Mouse (Mus musculus): ENCODE measurements around the gene B3galnt2. TPM values are rescaled to one million over a fixed set of nuclear protein-coding genes. Genes with fewer than 3 reads are reported as not detected.
"Not testable (repeated sequence)": the region's sequence is repeated elsewhere in the genome, so short reads cannot be mapped to it uniquely, and the experiment has no call there.

B3galnt2 gene
- polyA plus RNA-seq, 1 experiment from 2014 or later, result 42.9 TPM

GRCm38 (mm10) chr13:13965388-13965964 is 11.2 kb downstream of the B3galnt2 start:
- ATAC-seq (ENCODE audit: low FRiP score, low TSS enrichment), result no peak

GRCm38 (mm10) chr13:13966172-13966571 is 11.9 kb downstream of the B3galnt2 start:
- no peak for ATAC-seq (ENCODE audit: low FRiP score, low TSS enrichment)
- Histone ChIP-seq H3K9ac (ENCODE audit: low read depth, low read length) (no peak overlapping the region), H3K36me3 (ENCODE audit: control insufficient read depth, insufficient read depth, low read length) (no peaks in the 10 kb centered on the region; the same call in 1 of the 2 replicates)

More at GRCm38 (mm10) chr13:13965388-13965964, 11.2 kb downstream of the B3galnt2 start:
- Histone ChIP-seq H3K4me2 (replicated peaks; ENCODE audit: low read depth, low read length) (no peak overlapping the region), H3K27me3 (ENCODE audit: control insufficient read depth, insufficient read depth, low read length) (no peaks in the 10 kb centered on the region), H3K4me3 (ENCODE audit: low read length) (no peak overlapping the region), H3K36me3 (ENCODE audit: control insufficient read depth, insufficient read depth, low read length) (no peaks in the 10 kb centered on the region; the same call in 1 of the 2 replicates), H3K9me3 (ENCODE audit: control insufficient read depth, low read length) (no peaks in the 10 kb centered on the region), H3K4me1 (ENCODE audit: control insufficient read depth, insufficient read depth, low read length) (no peaks in the 10 kb centered on the region), H3K9ac (ENCODE audit: low read depth, low read length) (no peak overlapping the region), H3K27ac (ENCODE audit: low read depth, low read length) (no peak overlapping the region)
- 67% methylated on average over 19 of the region's 19 CpGs for WGBS

GRCm38 (mm10) chr13:13968629-13969111 is 14.4 kb downstream of the B3galnt2 start:
- no peaks in the 10 kb centered on the region; the same call in none of the 2 replicates for H3K36me3 ChIP-seq (ENCODE audit: control insufficient read depth, insufficient read depth, low read length)
- no peaks in the 10 kb centered on the region for H3K4me1 ChIP-seq (ENCODE audit: control insufficient read depth, insufficient read depth, low read length)

More at GRCm38 (mm10) chr13:13966172-13966571, 11.9 kb downstream of the B3galnt2 start:
- Histone ChIP-seq H3K27me3 (ENCODE audit: control insufficient read depth, insufficient read depth, low read length) (no peaks in the 10 kb centered on the region), H3K4me3 (ENCODE audit: low read length) (no peak overlapping the region), H3K4me2 (replicated peaks; ENCODE audit: low read depth, low read length) (no peak overlapping the region), H3K9me3 (ENCODE audit: control insufficient read depth, low read length) (no peaks in the 10 kb centered on the region), H3K4me1 (ENCODE audit: control insufficient read depth, insufficient read depth, low read length) (no peaks in the 10 kb centered on the region), H3K27ac (ENCODE audit: low read depth, low read length) (no peak overlapping the region)
- whole genome bisulfite sequencing, result 66% methylated on average over 4 of the region's 4 CpGs

GRCm38 (mm10) chr13:13969796-13970195 is 15.5 kb downstream of the B3galnt2 start:
- 92% methylated on average over 1 of the region's 1 CpGs for WGBS
- H3K4me2 ChIP-seq (replicated peaks; ENCODE audit: low read depth, low read length), result no peak overlapping the region
- H3K9me3 ChIP-seq (ENCODE audit: control insufficient read depth, low read length), result no peaks in the 10 kb centered on the region
- no peaks in the 10 kb centered on the region; the same call in none of the 2 replicates for H3K36me3 ChIP-seq (ENCODE audit: control insufficient read depth, insufficient read depth, low read length)
- H3K27me3 ChIP-seq (ENCODE audit: control insufficient read depth, insufficient read depth, low read length), result no peaks in the 10 kb centered on the region
- H3K9ac ChIP-seq (ENCODE audit: low read depth, low read length), result no peak overlapping the region
- H3K4me3 ChIP-seq (ENCODE audit: low read length), result no peak overlapping the region
- H3K27ac ChIP-seq (ENCODE audit: low read depth, low read length), result no peak overlapping the region
- H3K4me1 ChIP-seq (ENCODE audit: control insufficient read depth, insufficient read depth, low read length), result no peaks in the 10 kb centered on the region
- ATAC-seq (ENCODE audit: low FRiP score, low TSS enrichment), result no peak

More at GRCm38 (mm10) chr13:13968629-13969111, 14.4 kb downstream of the B3galnt2 start:
- no peak for ATAC-seq (ENCODE audit: low FRiP score, low TSS enrichment)
- no peaks in the 10 kb centered on the region for H3K9me3 ChIP-seq (ENCODE audit: control insufficient read depth, low read length)
- no peak overlapping the region for H3K4me3 ChIP-seq (ENCODE audit: low read length)
- no peaks in the 10 kb centered on the region for H3K27me3 ChIP-seq (ENCODE audit: control insufficient read depth, insufficient read depth, low read length)
- H3K9ac ChIP-seq (ENCODE audit: low read depth, low read length), result no peak overlapping the region
- H3K4me2 ChIP-seq (replicated peaks; ENCODE audit: low read depth, low read length), result no peak overlapping the region
- H3K27ac ChIP-seq (ENCODE audit: low read depth, low read length), result no peak overlapping the region
- 84% methylated on average over 4 of the region's 4 CpGs for WGBS

GRCm38 (mm10) chr13:13981842-13982241 is 27.6 kb downstream of the B3galnt2 start:
- 100% methylated on average over 1 of the region's 1 CpGs for WGBS
- H3K4me1 ChIP-seq (ENCODE audit: control insufficient read depth, insufficient read depth, low read length); H3K4me2 ChIP-seq (replicated peaks; ENCODE audit: low read depth, low read length); H3K9me3 ChIP-seq (ENCODE audit: control insufficient read depth, low read length); H3K27me3 ChIP-seq (ENCODE audit: control insufficient read depth, insufficient read depth, low read length); H3K4me3 ChIP-seq (ENCODE audit: low read length); H3K27ac ChIP-seq (ENCODE audit: low read depth, low read length); H3K36me3 ChIP-seq (ENCODE audit: control insufficient read depth, insufficient read depth, low read length); H3K9ac ChIP-seq (ENCODE audit: low read depth, low read length); ATAC-seq (ENCODE audit: low FRiP score, low TSS enrichment): not testable (repeated sequence)

GRCm38 (mm10) chr13:13983523-13983922 is 29.3 kb downstream of the B3galnt2 start:
- no peak overlapping the region for H3K27ac ChIP-seq (ENCODE audit: low read depth, low read length)
- H3K4me2 ChIP-seq (replicated peaks; ENCODE audit: low read depth, low read length), result no peak overlapping the region
- H3K9ac ChIP-seq (ENCODE audit: low read depth, low read length), result no peak overlapping the region
- 0 out of 2 replicates have a peak, but pooled peaks have one; percentile 24 for ATAC-seq (ENCODE audit: low FRiP score, low TSS enrichment)
- H3K36me3 ChIP-seq (ENCODE audit: control insufficient read depth, insufficient read depth, low read length), result peaks cover 11% of the 10 kb centered on the region; the same call in 1 of the 2 replicates
- no peaks in the 10 kb centered on the region for H3K4me1 ChIP-seq (ENCODE audit: control insufficient read depth, insufficient read depth, low read length)
- WGBS, result 90% methylated on average over 6 of the region's 6 CpGs
- H3K27me3 ChIP-seq (ENCODE audit: control insufficient read depth, insufficient read depth, low read length), result no peaks in the 10 kb centered on the region
- H3K4me3 ChIP-seq (ENCODE audit: low read length), result no peak overlapping the region
- H3K9me3 ChIP-seq (ENCODE audit: control insufficient read depth, low read length), result no peaks in the 10 kb centered on the region

- no peak overlapping the region for H3K27ac ChIP-seq (ENCODE audit: low read depth, low read length)
- 89% methylated on average over 2 of the region's 2 CpGs for WGBS
- no peaks in the 10 kb centered on the region for H3K9me3 ChIP-seq (ENCODE audit: control insufficient read depth, low read length)
- H3K9ac ChIP-seq (ENCODE audit: low read depth, low read length), result no peak overlapping the region
- H3K4me3 ChIP-seq (ENCODE audit: low read length), result no peak overlapping the region
- no peaks in the 10 kb centered on the region for H3K27me3 ChIP-seq (ENCODE audit: control insufficient read depth, insufficient read depth, low read length)
- H3K36me3 ChIP-seq (ENCODE audit: control insufficient read depth, insufficient read depth, low read length), result peaks cover 31% of the 10 kb centered on the region
- H3K4me2 ChIP-seq (replicated peaks; ENCODE audit: low read depth, low read length), result no peak overlapping the region
- no peak for ATAC-seq (ENCODE audit: low FRiP score, low TSS enrichment)
- no peaks in the 10 kb centered on the region for H3K4me1 ChIP-seq (ENCODE audit: control insufficient read depth, insufficient read depth, low read length)
Observed at GRCm38 (mm10) chr13:13989135-13989534, 34.9 kb downstream of the B3galnt2 start.

- H3K27ac ChIP-seq (ENCODE audit: low read depth, low read length), result no peak overlapping the region
- no peaks in the 10 kb centered on the region for H3K4me1 ChIP-seq (ENCODE audit: control insufficient read depth, insufficient read depth, low read length)
- no peaks in the 10 kb centered on the region for H3K9me3 ChIP-seq (ENCODE audit: control insufficient read depth, low read length)
- no peak overlapping the region for H3K9ac ChIP-seq (ENCODE audit: low read depth, low read length)
- H3K36me3 ChIP-seq (ENCODE audit: control insufficient read depth, insufficient read depth, low read length), result peaks cover 42% of the 10 kb centered on the region
- H3K27me3 ChIP-seq (ENCODE audit: control insufficient read depth, insufficient read depth, low read length), result no peaks in the 10 kb centered on the region
- no peak overlapping the region for H3K4me2 ChIP-seq (replicated peaks; ENCODE audit: low read depth, low read length)
- WGBS, result 69% methylated on average over 2 of the region's 2 CpGs
- no peak for ATAC-seq (ENCODE audit: low FRiP score, low TSS enrichment)
- H3K4me3 ChIP-seq (ENCODE audit: low read length), result no peak overlapping the region
Observed at GRCm38 (mm10) chr13:13990391-13990790, 36.1 kb downstream of the B3galnt2 start.

- Histone ChIP-seq H3K36me3 (ENCODE audit: control insufficient read depth, insufficient read depth, low read length) (peaks cover 64% of the 10 kb centered on the region), H3K4me3 (ENCODE audit: low read length) (no peak overlapping the region), H3K9ac (ENCODE audit: low read depth, low read length) (no peak overlapping the region), H3K27me3 (ENCODE audit: control insufficient read depth, insufficient read depth, low read length) (no peaks in the 10 kb centered on the region), H3K9me3 (ENCODE audit: control insufficient read depth, low read length) (no peaks in the 10 kb centered on the region), H3K4me2 (replicated peaks; ENCODE audit: low read depth, low read length) (no peak overlapping the region), H3K4me1 (ENCODE audit: control insufficient read depth, insufficient read depth, low read length) (no peaks in the 10 kb centered on the region), H3K27ac (ENCODE audit: low read depth, low read length) (no peak overlapping the region)
- 79% methylated on average over 3 of the region's 3 CpGs for WGBS
- ATAC-seq (ENCODE audit: low FRiP score, low TSS enrichment), result no peak
Observed at GRCm38 (mm10) chr13:13993041-13993440, 38.8 kb downstream of the B3galnt2 start.
